In the genomic region with DNA sequence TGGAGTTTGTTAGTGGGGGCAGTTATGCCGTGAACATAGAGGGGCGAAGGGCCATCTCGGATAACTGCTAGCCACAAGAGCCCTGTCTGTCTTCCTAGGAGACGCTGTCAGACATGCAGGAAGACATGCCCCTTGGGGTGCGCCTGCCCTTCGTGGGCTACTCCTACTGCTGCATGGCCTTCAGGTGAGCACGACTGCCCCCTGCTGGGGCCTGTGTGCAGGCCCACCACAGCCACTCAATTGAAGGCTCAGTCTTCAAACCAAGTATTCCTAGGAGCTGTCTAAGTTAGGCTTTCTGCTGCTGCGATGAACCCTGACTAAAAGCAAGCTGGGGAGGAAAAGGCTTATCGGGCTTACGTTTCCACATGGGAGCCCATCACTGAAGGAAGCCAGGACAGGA, we compare ENCODE assay signal across 9 mouse cellular contexts. TPM values are rescaled to one million over a fixed set of nuclear protein-coding genes. Genes with fewer than 3 reads are reported as not detected.
DNase-seq lines count a peak whose midpoint lies in the region; ATAC-seq and TF ChIP-seq lines count a peak whose summit lies in the region.
"Had no signal": no experiment of that assay in that cellular context is flagged by ENCODE, and none has a peak within 500 bp of the region (broad histone marks: within the 10 kb centered on the region; RNA-seq: fewer than 3 reads in every experiment).

No protein-coding gene starts in this region.

- WGBS in forebrain, embryonic 11.5 days: 49% methylated on average over 10 of the region's 10 CpGs
- 40% methylated on average over 10 of the region's 10 CpGs for WGBS in forebrain, embryonic 16.5 days

- ATAC-seq in forebrain, embryonic 11.5 days (replicated peaks; ENCODE audit: low FRiP score): no peak
- ATAC-seq in forebrain, embryonic 16.5 days: no peak
- ATAC-seq in megakaryocyte progenitor cell, adult 5-6 weeks (replicated peaks; ENCODE audit: poor library complexity): peak; percentile 38

- H3K4me1 ChIP-seq in forebrain, embryonic 11.5 days (replicated peaks; ENCODE audit: control insufficient read depth, insufficient read depth, low read length): peaks cover 25% of the 10 kb centered on the region
- peaks cover 18% of the 10 kb centered on the region for H3K4me1 ChIP-seq in forebrain, embryonic 16.5 days (replicated peaks; ENCODE audit: control insufficient read depth, insufficient read depth, low read length)
- no peaks in the 10 kb centered on the region for H3K4me1 ChIP-seq in cortical plate, adult 2 months (ENCODE audit: control insufficient read depth, insufficient read depth, low read length)

- H3K4me2 ChIP-seq in forebrain, embryonic 11.5 days (ENCODE audit: low read depth, low read length, severe bottlenecking): no peak overlapping the region
- H3K4me2 ChIP-seq in forebrain, embryonic 16.5 days (ENCODE audit: low read length): no peak overlapping the region
- H3K4me2 ChIP-seq: hindbrain, embryonic 15.5 days had no signal

- peaks cover 13% of the 10 kb centered on the region for H3K27me3 ChIP-seq in forebrain, embryonic 11.5 days (ENCODE audit: control insufficient read depth, insufficient read depth, low read length)
- no peaks in the 10 kb centered on the region for H3K27me3 ChIP-seq in forebrain, embryonic 16.5 days (replicated peaks; ENCODE audit: control insufficient read depth, insufficient read depth, low read length)

- no peak for TF ChIP-seq POLR2A in cortical plate, adult 2 months (IDR thresholded peaks at IDR 0.05; ENCODE audit: extremely low read depth, insufficient read depth, low read length)

- no peaks in the 10 kb centered on the region for H3K9me3 ChIP-seq in forebrain, embryonic 11.5 days (ENCODE audit: control insufficient read depth, low read length)
- H3K9me3 ChIP-seq in forebrain, embryonic 16.5 days (ENCODE audit: control insufficient read depth, low read length): no peaks in the 10 kb centered on the region
- H3K9me3 ChIP-seq: hindbrain, embryonic 15.5 days had no signal

- no peak overlapping the region for H3K27ac ChIP-seq in forebrain, embryonic 11.5 days (ENCODE audit: low read depth, low read length)
- no peak overlapping the region for H3K27ac ChIP-seq in forebrain, embryonic 16.5 days (ENCODE audit: low read length)
- H3K27ac ChIP-seq in cortical plate, adult 2 months (ENCODE audit: insufficient read depth, low read length): no peak overlapping the region
- H3K27ac ChIP-seq: hindbrain, embryonic 15.5 days had no signal

- peak; percentile 54 for TF ChIP-seq CTCF in cortical plate, adult 2 months (IDR thresholded peaks at IDR 0.05; ENCODE audit: extremely low read depth, insufficient read depth, low read length)

- DNase-seq in forebrain, embryonic 11.5 days (ENCODE audit: low spot score): peak; percentile 85
- DNase-seq in right cerebral cortex, adult 18-20 months: peak; percentile 61
- DNase-seq in right cerebral cortex, postnatal 36 days (ENCODE audit: low spot score in 2 of 2): no peak
- DNase-seq in kidney, postnatal 14 days: peak; percentile 71
- peak; percentile 83 for DNase-seq in testis, postnatal 10 days (ENCODE audit: low spot score)

- H3K36me3 ChIP-seq in forebrain, embryonic 11.5 days (ENCODE audit: control insufficient read depth, insufficient read depth, low read length): no peaks in the 10 kb centered on the region; the same call in 1 of the 2 replicates
- peaks cover 10% of the 10 kb centered on the region for H3K36me3 ChIP-seq in forebrain, embryonic 16.5 days (ENCODE audit: control insufficient read depth, insufficient read depth)

- no peak overlapping the region for H3K9ac ChIP-seq in forebrain, embryonic 11.5 days (ENCODE audit: low read length)
- H3K9ac ChIP-seq in forebrain, embryonic 16.5 days (replicated peaks; ENCODE audit: low read depth, low read length): no peak overlapping the region
- H3K9ac ChIP-seq: hindbrain, embryonic 15.5 days had no signal

- no peak overlapping the region for H3K4me3 ChIP-seq in forebrain, embryonic 11.5 days (ENCODE audit: low read depth, low read length)
- H3K4me3 ChIP-seq in forebrain, embryonic 16.5 days (replicated peaks; ENCODE audit: low read length): no peak overlapping the region
- H3K4me3 ChIP-seq in cortical plate, adult 2 months (ENCODE audit: insufficient read depth, low read length): no peak overlapping the region
- H3K4me3 ChIP-seq: hindbrain, embryonic 15.5 days had no signal

RNA-seq across cellular contexts. Expression of a gene that starts 5.2 kb away (rescaled TPM):
- polyA plus RNA-seq in forebrain, embryonic 11.5 days (2014; fragmentation: Nextera tagmentation; extraction: Ambion mirVana): 12.4 and 13.8 TPM in 2 replicates
- polyA plus RNA-seq in forebrain, embryonic 16.5 days (2015; fragmentation: Nextera tagmentation; extraction: Ambion mirVana): 5.6 and 10.1 TPM in 2 replicates
- 40.9 and 47.6 TPM in 2 replicates for polyA plus RNA-seq in cortical plate, adult 2 months (2012; rRNA removed)
- total RNA-seq in megakaryocyte progenitor cell, adult 5-6 weeks (2015): 0.78 and 1.9 TPM in 2 replicates
- total RNA-seq in megakaryocyte progenitor cell, adult 5-6 weeks (2017): 0.84 TPM in 1 of 2 replicates, not detected in the other

RNA-seq across cellular contexts. Expression of a gene that starts 5.6 kb away (rescaled TPM):
- polyA plus RNA-seq in forebrain, embryonic 11.5 days (2014; fragmentation: Nextera tagmentation; extraction: Ambion mirVana): 9.9 and 10.8 TPM in 2 replicates
- 1.7 and 2.1 TPM in 2 replicates for polyA plus RNA-seq in forebrain, embryonic 16.5 days (2015; fragmentation: Nextera tagmentation; extraction: Ambion mirVana)
- polyA plus RNA-seq in cortical plate, adult 2 months (2012; rRNA removed): 4.7 and 5.0 TPM in 2 replicates
- total RNA-seq in megakaryocyte progenitor cell, adult 5-6 weeks (2015): 2.8 and 3.9 TPM in 2 replicates
- 2.3 and 2.4 TPM in 2 replicates for total RNA-seq in megakaryocyte progenitor cell, adult 5-6 weeks (2017)

RNA-seq across cellular contexts. Expression of a gene that starts 12.8 kb away (rescaled TPM):
- 20.9 and 25.4 TPM in 2 replicates for polyA plus RNA-seq in forebrain, embryonic 11.5 days (2014; fragmentation: Nextera tagmentation; extraction: Ambion mirVana)
- polyA plus RNA-seq in forebrain, embryonic 16.5 days (2015; fragmentation: Nextera tagmentation; extraction: Ambion mirVana): 28.1 and 29.7 TPM in 2 replicates
- polyA plus RNA-seq in cortical plate, adult 2 months (2012; rRNA removed): 171 and 178 TPM in 2 replicates
- 4.4 and 5.5 TPM in 2 replicates for total RNA-seq in megakaryocyte progenitor cell, adult 5-6 weeks (2015)
- total RNA-seq in megakaryocyte progenitor cell, adult 5-6 weeks (2017): 1.5 and 2.3 TPM in 2 replicates

RNA-seq across cellular contexts. Expression of a gene that starts 29.4 kb away (rescaled TPM):
- polyA plus RNA-seq in forebrain, embryonic 11.5 days (2014; fragmentation: Nextera tagmentation; extraction: Ambion mirVana): 1.2 and 1.4 TPM in 2 replicates
- polyA plus RNA-seq in forebrain, embryonic 16.5 days (2015; fragmentation: Nextera tagmentation; extraction: Ambion mirVana): 3.9 and 4.9 TPM in 2 replicates
- 0.70 and 1.1 TPM in 2 replicates for polyA plus RNA-seq in cortical plate, adult 2 months (2012; rRNA removed)
- 0.24 and 0.57 TPM in 2 replicates for total RNA-seq in megakaryocyte progenitor cell, adult 5-6 weeks (2015)
- total RNA-seq in megakaryocyte progenitor cell, adult 5-6 weeks (2017): 0.03 and 0.42 TPM in 2 replicates

RNA-seq across cellular contexts. Expression of a gene that starts 30.8 kb away (rescaled TPM):
- polyA plus RNA-seq in forebrain, embryonic 11.5 days (2014; fragmentation: Nextera tagmentation; extraction: Ambion mirVana): 13.6 and 13.9 TPM in 2 replicates
- polyA plus RNA-seq in forebrain, embryonic 16.5 days (2015; fragmentation: Nextera tagmentation; extraction: Ambion mirVana): 25.4 and 28.3 TPM in 2 replicates
- polyA plus RNA-seq in cortical plate, adult 2 months (2012; rRNA removed): 8.2 and 8.6 TPM in 2 replicates
- 2.0 and 2.1 TPM in 2 replicates for total RNA-seq in megakaryocyte progenitor cell, adult 5-6 weeks (2015)
- total RNA-seq in megakaryocyte progenitor cell, adult 5-6 weeks (2017): 4.2 and 5.0 TPM in 2 replicates

Comparison
In these comparisons a context has a peak if more than half of its experiments do, and no peak if none do; other contexts are left out.
1. DNase-seq: peak in forebrain, embryonic 11.5 days (single experiment), right cerebral cortex, adult 18-20 months (single experiment), kidney, postnatal 14 days (single experiment) and testis, postnatal 10 days (single experiment); none in right cerebral cortex, postnatal 36 days (0 of 2).